In the genomic region with DNA sequence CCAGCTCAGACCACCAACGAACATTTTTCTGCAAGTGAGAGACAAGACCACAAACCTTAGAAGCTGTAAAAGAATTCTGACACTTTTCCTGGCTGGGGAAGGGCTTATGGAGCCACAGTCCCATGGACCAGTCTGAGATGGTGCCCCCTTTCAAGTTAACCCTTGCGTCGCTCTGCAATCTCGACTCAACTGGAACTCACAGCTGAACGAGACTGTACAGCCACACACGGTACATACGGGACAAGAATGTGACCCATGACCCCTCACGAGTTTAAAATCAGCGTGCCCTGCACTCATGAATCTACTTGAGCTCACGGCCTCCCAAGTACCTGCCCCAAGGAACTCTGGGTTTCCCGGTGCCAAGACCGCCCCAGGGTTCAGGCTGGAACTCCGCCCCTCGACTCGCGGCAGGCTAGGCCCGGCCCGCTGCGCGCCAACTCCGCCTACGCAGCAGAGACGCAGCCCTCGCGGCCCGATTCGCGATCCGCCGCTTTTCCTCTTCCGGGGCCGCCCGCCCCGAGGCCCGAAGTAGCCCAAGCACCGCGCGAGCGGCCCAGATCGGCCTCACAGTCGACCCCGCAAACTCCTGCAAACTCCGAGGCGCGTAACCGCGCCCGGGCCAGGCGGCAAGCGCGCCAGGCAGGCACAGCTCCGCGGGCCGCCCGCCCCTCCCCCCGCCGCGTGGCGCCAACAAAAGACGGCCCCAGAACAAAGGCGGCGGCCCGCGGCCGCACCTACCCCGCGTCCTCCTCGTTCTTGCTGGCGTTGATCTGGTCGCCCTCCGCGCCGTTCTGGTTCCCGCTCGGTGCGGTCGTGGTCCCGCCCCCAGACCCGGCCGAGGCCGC, we compare ENCODE assay signal across 8 mouse cellular contexts. TPM values are rescaled to one million over a fixed set of nuclear protein-coding genes. Genes with fewer than 3 reads are reported as not detected.
DNase-seq lines count a peak whose midpoint lies in the region; ATAC-seq and TF ChIP-seq lines count a peak whose summit lies in the region.

No protein-coding gene starts in this region.

- H3K4me3 ChIP-seq in G1E (ENCODE audit: low read depth, low read length) = peak overlapping the region; percentile 96
- peak overlapping the region; percentile 71 for H3K4me3 ChIP-seq in forebrain, embryonic 16.5 days (replicated peaks; ENCODE audit: low read length)

- peak overlapping the region; percentile 93 for H3K27ac ChIP-seq in forebrain, embryonic 16.5 days (ENCODE audit: low read length)

- H3K36me3 ChIP-seq in G1E (replicated peaks) = peaks cover 53% of the 10 kb centered on the region
- H3K36me3 ChIP-seq in forebrain, embryonic 16.5 days (ENCODE audit: control insufficient read depth, insufficient read depth) = peaks cover 38% of the 10 kb centered on the region

- DNase-seq in G1E (ENCODE audit: low spot score) = peak; percentile 75
- peak; percentile 76 to 81 for DNase-seq in cerebellum, adult 18-20 months
- DNase-seq in heart, postnatal 4 days = peak; percentile 92
- peak; percentile 75 for DNase-seq in layer of hippocampus, adult 9-11 months
- peak; percentile 95 for DNase-seq in lung, postnatal 10 days
- DNase-seq in ovary, postnatal 36 days (ENCODE audit: low spot score) = peak; percentile 90
- peak; percentile 89 for DNase-seq in thymus, postnatal 25 days

- no peaks in the 10 kb centered on the region for H3K27me3 ChIP-seq in G1E (ENCODE audit: insufficient read depth, low read length)
- no peaks in the 10 kb centered on the region for H3K27me3 ChIP-seq in forebrain, embryonic 16.5 days (replicated peaks; ENCODE audit: control insufficient read depth, insufficient read depth, low read length)

- H3K9ac ChIP-seq in forebrain, embryonic 16.5 days (replicated peaks; ENCODE audit: low read depth, low read length) = peak overlapping the region; percentile 97

- H3K4me1 ChIP-seq in G1E (ENCODE audit: insufficient read depth, low read depth, low read length) = peaks cover 66% of the 10 kb centered on the region
- H3K4me1 ChIP-seq in forebrain, embryonic 16.5 days (replicated peaks; ENCODE audit: control insufficient read depth, insufficient read depth, low read length) = peaks cover 46% of the 10 kb centered on the region

- under 1% methylated on average over 66 of the region's 81 CpGs for WGBS in forebrain, embryonic 16.5 days

- no peaks in the 10 kb centered on the region for H3K9me3 ChIP-seq in G1E (replicated peaks)
- H3K9me3 ChIP-seq in forebrain, embryonic 16.5 days (ENCODE audit: control insufficient read depth, low read length) = no peaks in the 10 kb centered on the region

- peak overlapping the region; percentile 59 for H3K4me2 ChIP-seq in forebrain, embryonic 16.5 days (ENCODE audit: low read length)

- no peak for TF ChIP-seq CTCF in G1E (IDR thresholded peaks at IDR 0.05; ENCODE audit: low read depth, low read length)

- ATAC-seq in G1E (ENCODE audit: extremely low read depth, insufficient number of reproducible peaks, low FRiP score, poor library complexity, severe bottlenecking) = no peak
- peak; percentile 61 for ATAC-seq in forebrain, embryonic 16.5 days

RNA-seq across cellular contexts. Expression of a gene that starts 0.8 kb away (rescaled TPM):
- 504 and 536 TPM in 2 replicates for total RNA-seq in G1E (2014; fragmentation: Nextera tagmentation)
- 669 and 683 TPM in 2 replicates for total RNA-seq in G1E (2017)
- 1,141 and 1,394 TPM in 2 replicates for polyA plus RNA-seq in G1E (2012)
- 441 and 518 TPM in 2 replicates for polyA plus RNA-seq in forebrain, embryonic 16.5 days (2015; fragmentation: Nextera tagmentation; extraction: Ambion mirVana)
- 100 to 1,000 TPM; 366 to 372 TPM for total RNA-seq in heart, postnatal 4 days (2021)

RNA-seq across cellular contexts. Expression of a gene that starts 13.7 kb away (rescaled TPM):
- total RNA-seq in G1E (2014; fragmentation: Nextera tagmentation) (73.2 and 91.1 TPM in 2 replicates), G1E (2017) (136 and 139 TPM in 2 replicates)
- polyA plus RNA-seq in G1E (2012) = 202 and 235 TPM in 2 replicates
- 94.1 and 97.9 TPM in 2 replicates for polyA plus RNA-seq in forebrain, embryonic 16.5 days (2015; fragmentation: Nextera tagmentation; extraction: Ambion mirVana)
- total RNA-seq in heart, postnatal 4 days (2021) = 10 to 100 TPM; 41.4 to 42.4 TPM

RNA-seq across cellular contexts. Expression of a gene that starts 21.3 kb away (rescaled TPM):
- total RNA-seq in G1E (2014; fragmentation: Nextera tagmentation) (49.2 and 52.0 TPM in 2 replicates), G1E (2017) (46.9 and 49.3 TPM in 2 replicates)
- 11.0 and 12.6 TPM in 2 replicates for polyA plus RNA-seq in G1E (2012)
- 11.8 and 13.2 TPM in 2 replicates for polyA plus RNA-seq in forebrain, embryonic 16.5 days (2015; fragmentation: Nextera tagmentation; extraction: Ambion mirVana)
- 10 to 100 TPM; 11.7 to 12.3 TPM for total RNA-seq in heart, postnatal 4 days (2021)

RNA-seq across cellular contexts. Expression of a gene that starts 29.9 kb away (rescaled TPM):
- total RNA-seq in G1E (2014; fragmentation: Nextera tagmentation) = 27.6 and 35.8 TPM in 2 replicates
- 26.8 and 28.0 TPM in 2 replicates for total RNA-seq in G1E (2017)
- polyA plus RNA-seq in G1E (2012) = 15.7 and 18.4 TPM in 2 replicates
- 80.9 and 85.6 TPM in 2 replicates for polyA plus RNA-seq in forebrain, embryonic 16.5 days (2015; fragmentation: Nextera tagmentation; extraction: Ambion mirVana)
- total RNA-seq in heart, postnatal 4 days (2021) = 10 to 100 TPM; 24.3 to 27.4 TPM

RNA-seq across cellular contexts. Expression of a gene that starts 44.8 kb away (rescaled TPM):
- total RNA-seq in G1E (2014; fragmentation: Nextera tagmentation) (not detected in 2 replicates), G1E (2017) (0.05 and 0.35 TPM in 2 replicates)
- 0.08 and 0.13 TPM in 2 replicates for polyA plus RNA-seq in G1E (2012)
- polyA plus RNA-seq in forebrain, embryonic 16.5 days (2015; fragmentation: Nextera tagmentation; extraction: Ambion mirVana) = 10.2 and 12.9 TPM in 2 replicates
- total RNA-seq in heart, postnatal 4 days (2021) = 10 to 100 TPM; 41.3 to 44.4 TPM
